Mouse (Mus musculus) heart, embryonic 16.5 days (tissue): Measurements from ENCODE around the gene Eps8l3. TPM values are rescaled to one million over a fixed set of nuclear protein-coding genes. Genes with fewer than 3 reads are reported as not detected.
"Not testable (repeated sequence)": the region's sequence is repeated elsewhere in the genome, so short reads cannot be mapped to it uniquely, and the experiment has no call there.

ENCODE experiments used
- ATAC-seq: fragments of 200-750 bp; cut with Nextera tagmentation; replicated peaks from 2 replicates; pipeline ENCODE4 v1.8.0; 2017; ENCODE audit warnings: moderate number of reproducible peaks; ENCODE audit not compliant: insufficient read depth, low FRiP score; ENCODE audit errors: extremely low read depth
- H3K27ac ChIP-seq: fragments of 300-500 bp; sonication (generic); 2 replicates; pipeline ENCODE4 v1.5.1; 2014; ENCODE audit warnings: mild to moderate bottlenecking, low read length, control low read depth, moderate library complexity
- H3K27me3 ChIP-seq: fragments of 300-500 bp; sonication (generic); 2 replicates; pipeline ENCODE4 v1.6.1; 2014; ENCODE audit warnings: low read length, mixed read lengths; ENCODE audit not compliant: control insufficient read depth, insufficient read depth
- H3K36me3 ChIP-seq: fragments of 300-500 bp; sonication (generic); 2 replicates; pipeline ENCODE4 v1.6.1; 2014; ENCODE audit not compliant: control insufficient read depth, insufficient read depth
- H3K4me1 ChIP-seq: fragments of 300-500 bp; sonication (generic); 2 replicates; pipeline ENCODE4 v1.6.1; 2014; ENCODE audit warnings: low read length, mixed read lengths; ENCODE audit not compliant: control insufficient read depth, insufficient read depth
- H3K4me2 ChIP-seq: fragments of 300-500 bp; sonication (generic); 2 replicates; pipeline ENCODE4 v1.6.1; 2014; ENCODE audit warnings: low read depth, mild to moderate bottlenecking, control low read depth, low read length
- H3K4me3 ChIP-seq: fragments of 300-500 bp; sonication (generic); 2 replicates; pipeline ENCODE4 v1.5.1; 2014; ENCODE audit warnings: mild to moderate bottlenecking, control low read depth, low read length
- H3K9ac ChIP-seq: fragments of 300-500 bp; sonication (generic); 2 replicates; pipeline ENCODE4 v1.6.1; 2014; ENCODE audit warnings: low read length, control low read depth
- H3K9me3 ChIP-seq: fragments of 300-500 bp; sonication (generic); replicated peaks from 2 replicates; pipeline ENCODE4 v1.6.1; 2016; ENCODE audit warnings: low read length; ENCODE audit not compliant: control insufficient read depth
- WGBS: fragments of 180-500 bp; shearing (Covaris S2); extraction: QIAGEN DNeasy Blood & Tissue Kit; methylation state at CpG from one replicate; pipeline ENCODE4 v1.1.7; 2014; 5-methylcytosine and 5-hydroxymethylcytosine counted together
- polyA plus RNA-seq: library from polyadenylated mRNA; unstranded; fragments of >200 nt; fragmentation: Nextera tagmentation; extraction: Ambion mirVana; gene quantifications from 2 replicates; pipeline ENCODE4 v1.2.1, GENCODE M21; 2015

Eps8l3 gene
- polyA plus RNA-seq, 1 experiment from 2014 or later: 0.64 TPM

DNA sequence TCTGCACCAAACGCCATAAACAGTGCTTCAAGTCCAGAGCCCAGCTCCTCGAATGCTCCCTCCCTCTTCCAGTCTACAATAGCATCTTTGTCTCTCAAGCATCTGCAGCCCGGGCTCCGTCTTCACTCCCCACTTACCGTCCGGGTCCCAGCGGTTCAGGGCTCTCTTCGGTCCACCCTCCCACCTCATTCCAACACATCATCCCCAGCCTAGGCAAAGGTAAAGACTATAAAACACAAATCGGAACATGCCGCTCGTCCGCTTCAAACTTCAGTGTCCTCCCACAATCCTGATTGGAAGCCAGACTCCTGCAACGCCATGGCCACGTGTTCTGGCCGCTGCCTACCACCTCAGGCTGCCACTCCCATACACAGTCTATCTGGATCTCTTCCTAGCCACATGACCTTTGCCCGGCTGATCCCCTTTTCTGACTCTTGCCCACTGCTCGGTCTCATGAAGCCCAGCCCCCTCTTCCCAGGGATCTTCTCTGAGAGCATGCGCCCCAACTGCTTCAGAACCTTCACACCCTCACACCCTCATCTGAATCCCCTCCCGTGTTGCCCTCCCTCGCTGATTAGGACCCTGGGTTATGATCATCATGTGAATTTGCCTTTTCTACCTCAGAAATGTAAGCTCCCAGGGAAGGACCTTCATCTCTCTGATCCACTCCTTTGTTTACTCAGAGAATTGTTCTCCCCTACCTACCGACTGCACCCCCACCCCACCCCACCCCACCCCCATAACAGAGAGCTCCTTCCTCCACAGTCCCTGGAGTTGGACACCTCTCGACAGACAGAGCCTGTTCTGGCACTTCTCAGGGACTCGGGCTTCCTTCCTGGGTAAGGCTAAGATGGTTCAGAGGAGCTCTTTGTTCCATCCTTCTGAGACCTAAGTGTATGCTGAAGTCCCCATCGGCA is 3.4 kb upstream of the Eps8l3 start:
- H3K4me3 ChIP-seq: no peak overlapping the region
- H3K4me1 ChIP-seq: no peaks in the 10 kb centered on the region
- no peaks in the 10 kb centered on the region for H3K9me3 ChIP-seq
- ATAC-seq: no peak
- H3K27ac ChIP-seq: no peak overlapping the region
- WGBS: 63% methylated on average over 24 of the region's 24 CpGs
- no peaks in the 10 kb centered on the region for H3K27me3 ChIP-seq
- H3K9ac ChIP-seq: no peak overlapping the region
- H3K36me3 ChIP-seq: no peaks in the 10 kb centered on the region
- peak overlapping the region; percentile 4; the same call in 1 of the 2 replicates for H3K4me2 ChIP-seq

DNA sequence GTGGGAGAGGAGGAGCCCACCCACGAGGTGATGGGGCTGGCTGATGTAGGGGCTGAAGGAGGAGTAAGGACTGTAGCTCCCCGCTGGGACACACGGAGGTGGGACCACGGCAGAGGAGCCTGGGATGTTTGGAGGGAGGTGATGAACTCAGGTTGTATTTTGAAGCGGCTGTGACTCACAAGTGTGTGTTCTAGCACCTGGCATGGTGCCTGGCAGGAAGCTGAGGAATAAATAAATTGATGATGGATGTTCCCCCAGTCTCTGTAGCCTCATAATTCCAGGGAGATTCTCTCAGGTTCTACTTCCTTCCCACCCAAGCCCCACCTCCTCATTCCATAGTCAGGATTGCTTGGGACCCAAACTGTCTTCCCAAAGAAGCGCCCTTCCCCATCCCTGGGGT is 1.8 kb upstream of the Eps8l3 start:
- 61% methylated on average over 6 of the region's 6 CpGs for WGBS
- ATAC-seq: no peak
- H3K9me3 ChIP-seq: no peaks in the 10 kb centered on the region
- no peaks in the 10 kb centered on the region for H3K4me1 ChIP-seq
- H3K27me3 ChIP-seq: no peaks in the 10 kb centered on the region
- H3K4me3 ChIP-seq: no peak overlapping the region
- H3K27ac ChIP-seq: no peak overlapping the region
- H3K36me3 ChIP-seq: no peaks in the 10 kb centered on the region
- H3K4me2 ChIP-seq: no peak overlapping the region
- H3K9ac ChIP-seq: no peak overlapping the region

DNA sequence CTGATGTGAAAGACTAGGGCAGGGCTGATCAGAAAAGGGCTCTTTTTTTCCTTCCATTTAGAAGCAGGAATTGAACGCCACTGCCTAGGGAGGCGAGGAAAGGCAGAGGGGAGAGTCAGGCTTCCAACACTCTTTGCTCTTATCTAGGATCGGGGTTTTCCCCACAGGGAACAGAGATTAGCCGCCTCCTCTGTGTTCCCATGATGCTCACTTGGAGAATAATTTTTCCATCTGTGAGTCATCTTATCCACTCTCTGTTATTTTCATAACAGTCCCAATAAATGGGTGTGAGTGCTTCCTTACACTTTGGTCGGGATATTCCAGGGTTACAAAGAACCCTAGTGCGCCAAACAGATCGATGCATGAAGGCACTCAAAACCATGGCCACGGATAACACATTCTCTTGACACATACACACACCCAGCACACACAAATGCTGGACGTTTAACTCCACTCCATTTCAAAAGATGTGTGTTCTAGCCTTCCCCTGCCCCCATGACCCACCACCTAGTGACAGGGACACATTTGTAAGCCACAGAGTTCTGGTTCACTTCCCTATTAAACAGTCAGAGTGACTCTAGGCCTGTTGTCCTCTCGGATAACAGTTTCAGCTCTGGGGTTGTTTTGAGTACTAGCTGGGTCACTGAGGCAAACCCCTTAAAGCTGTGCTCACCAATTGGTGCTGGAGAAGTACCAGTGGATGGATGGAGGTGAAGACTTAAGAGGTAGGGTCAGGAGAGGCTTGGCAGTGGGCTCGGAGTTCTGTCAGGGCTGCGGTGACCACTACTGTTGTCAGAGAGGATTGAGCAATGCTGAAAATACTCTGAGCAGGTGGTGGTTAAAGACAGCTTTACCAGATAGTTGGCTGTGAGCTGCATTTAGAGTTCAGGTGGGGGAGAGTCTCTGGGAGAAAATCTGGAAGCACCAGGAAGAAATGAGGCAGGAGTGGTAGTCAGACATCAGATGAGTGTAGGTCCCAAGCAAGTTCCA is 1.0 kb downstream of the Eps8l3 start:
- no peaks in the 10 kb centered on the region for H3K27me3 ChIP-seq
- no peak overlapping the region for H3K4me2 ChIP-seq
- no peak overlapping the region for H3K4me3 ChIP-seq
- H3K9me3 ChIP-seq: no peaks in the 10 kb centered on the region
- no peak overlapping the region for H3K27ac ChIP-seq
- no peaks in the 10 kb centered on the region for H3K4me1 ChIP-seq
- no peak for ATAC-seq
- no peaks in the 10 kb centered on the region for H3K36me3 ChIP-seq
- no peak overlapping the region for H3K9ac ChIP-seq
- whole genome bisulfite sequencing: 55% methylated on average over 12 of the region's 12 CpGs

DNA sequence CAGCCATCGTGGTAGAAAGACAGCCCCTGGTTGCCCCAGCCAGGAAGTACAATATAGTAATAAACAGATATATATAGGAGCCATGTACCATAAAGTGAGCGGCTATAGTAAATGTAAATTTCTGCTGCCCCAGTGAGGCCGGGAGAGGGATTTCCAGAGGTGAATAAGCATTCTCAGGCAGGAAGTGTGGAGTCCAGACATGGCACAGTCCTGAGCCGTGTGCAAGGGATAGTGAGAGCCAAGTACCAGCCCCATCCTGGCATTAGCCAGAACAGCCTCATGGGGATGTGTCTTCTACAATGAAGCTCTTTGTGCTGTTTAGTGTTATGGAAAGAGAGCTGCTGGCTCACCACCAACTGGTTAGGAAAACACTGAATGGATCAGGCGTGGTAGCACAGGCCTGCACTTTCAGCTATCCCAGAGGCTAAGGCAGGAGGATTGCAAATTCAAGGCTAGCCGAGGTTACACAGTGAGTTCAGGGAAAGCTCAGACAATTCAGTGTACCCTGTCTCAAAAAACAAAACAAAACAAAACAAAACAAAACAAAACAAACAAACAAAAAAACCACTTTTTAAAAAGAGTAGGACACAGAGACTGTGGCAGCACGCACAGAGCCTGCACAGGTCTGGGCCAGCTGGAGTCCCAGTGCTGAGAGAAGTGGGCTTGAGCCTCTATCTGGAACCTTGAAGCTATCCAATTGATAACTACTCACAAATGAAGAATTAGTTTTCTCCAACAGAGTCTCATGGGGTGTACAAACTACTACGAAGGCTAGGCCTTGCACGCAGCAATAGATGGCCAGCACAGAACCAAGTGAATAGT is 10.9 kb downstream of the Eps8l3 start:
- no peaks in the 10 kb centered on the region for H3K36me3 ChIP-seq
- H3K27me3 ChIP-seq: no peaks in the 10 kb centered on the region
- H3K4me3 ChIP-seq: no peak overlapping the region
- H3K27ac ChIP-seq: no peak overlapping the region; the same call in 1 of the 2 replicates
- no peaks in the 10 kb centered on the region for H3K9me3 ChIP-seq
- H3K4me2 ChIP-seq: no peak overlapping the region
- H3K4me1 ChIP-seq: no peaks in the 10 kb centered on the region
- ATAC-seq: peak; percentile 23; the same call in 1 of the 2 replicates
- WGBS: 76% methylated on average over 9 of the region's 9 CpGs
- H3K9ac ChIP-seq: no peak overlapping the region

DNA sequence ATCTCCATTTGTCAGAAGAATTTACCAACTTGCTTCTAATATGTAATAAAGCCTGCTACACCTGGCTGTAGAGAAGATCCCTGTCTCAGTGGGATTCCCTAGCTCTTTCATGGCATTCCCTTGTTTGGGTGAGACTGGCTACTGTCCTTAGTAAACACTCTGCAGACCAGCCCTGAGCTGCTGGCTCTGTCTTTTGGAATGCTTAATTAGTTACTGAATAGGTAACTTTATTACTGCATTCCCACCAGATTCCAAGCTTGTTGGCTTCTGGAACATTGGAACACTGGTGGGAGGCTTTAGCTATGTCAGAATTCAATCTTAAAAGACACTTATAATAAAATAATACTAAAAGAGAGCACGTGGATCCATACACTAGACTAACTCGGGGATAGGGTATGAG is 12.2 kb downstream of the Eps8l3 start:
- not testable (repeated sequence) for H3K27ac ChIP-seq, H3K36me3 ChIP-seq, H3K9me3 ChIP-seq, H3K27me3 ChIP-seq, H3K4me3 ChIP-seq, H3K9ac ChIP-seq, H3K4me1 ChIP-seq, ATAC-seq, H3K4me2 ChIP-seq
- WGBS: 60% methylated on average over 2 of the region's 2 CpGs

DNA sequence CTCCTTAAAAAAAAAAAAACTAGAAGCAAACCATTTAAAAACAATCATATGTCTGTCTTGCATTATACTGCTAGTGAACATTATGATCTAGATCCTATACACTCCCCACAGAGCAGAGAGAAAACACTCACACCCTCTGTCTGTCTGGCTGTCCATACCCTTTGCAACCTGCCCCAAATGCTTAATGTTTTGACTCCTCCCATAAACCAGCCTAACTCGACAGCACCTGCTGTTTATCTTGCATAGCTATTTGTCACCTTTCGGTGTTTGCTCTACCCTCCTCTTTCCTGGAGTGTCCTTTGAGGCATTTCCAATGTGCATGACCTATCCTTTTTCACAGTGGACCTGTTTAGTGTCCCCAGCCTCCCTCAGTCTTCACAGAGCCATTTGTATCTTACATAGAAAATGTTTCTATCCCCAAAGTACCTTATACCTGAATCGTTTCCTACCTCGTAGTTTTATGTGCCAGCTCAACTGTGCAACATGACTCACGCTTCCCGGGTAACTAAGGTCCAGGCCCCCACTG is 18.2 kb downstream of the Eps8l3 start:
- Histone ChIP-seq H3K27me3 (no peaks in the 10 kb centered on the region), H3K9ac (peak overlapping the region; percentile 90), H3K4me1 (peaks cover 9% of the 10 kb centered on the region), H3K9me3 (no peaks in the 10 kb centered on the region), H3K4me2 (peak overlapping the region; percentile 93), H3K27ac (no peak overlapping the region; the same call in 1 of the 2 replicates), H3K36me3 (no peaks in the 10 kb centered on the region), H3K4me3 (peak overlapping the region; percentile 88)
- 0 out of 2 replicates have a peak, but pooled peaks have one; percentile 12 for ATAC-seq
- 10% methylated on average over 6 of the region's 6 CpGs for WGBS

DNA sequence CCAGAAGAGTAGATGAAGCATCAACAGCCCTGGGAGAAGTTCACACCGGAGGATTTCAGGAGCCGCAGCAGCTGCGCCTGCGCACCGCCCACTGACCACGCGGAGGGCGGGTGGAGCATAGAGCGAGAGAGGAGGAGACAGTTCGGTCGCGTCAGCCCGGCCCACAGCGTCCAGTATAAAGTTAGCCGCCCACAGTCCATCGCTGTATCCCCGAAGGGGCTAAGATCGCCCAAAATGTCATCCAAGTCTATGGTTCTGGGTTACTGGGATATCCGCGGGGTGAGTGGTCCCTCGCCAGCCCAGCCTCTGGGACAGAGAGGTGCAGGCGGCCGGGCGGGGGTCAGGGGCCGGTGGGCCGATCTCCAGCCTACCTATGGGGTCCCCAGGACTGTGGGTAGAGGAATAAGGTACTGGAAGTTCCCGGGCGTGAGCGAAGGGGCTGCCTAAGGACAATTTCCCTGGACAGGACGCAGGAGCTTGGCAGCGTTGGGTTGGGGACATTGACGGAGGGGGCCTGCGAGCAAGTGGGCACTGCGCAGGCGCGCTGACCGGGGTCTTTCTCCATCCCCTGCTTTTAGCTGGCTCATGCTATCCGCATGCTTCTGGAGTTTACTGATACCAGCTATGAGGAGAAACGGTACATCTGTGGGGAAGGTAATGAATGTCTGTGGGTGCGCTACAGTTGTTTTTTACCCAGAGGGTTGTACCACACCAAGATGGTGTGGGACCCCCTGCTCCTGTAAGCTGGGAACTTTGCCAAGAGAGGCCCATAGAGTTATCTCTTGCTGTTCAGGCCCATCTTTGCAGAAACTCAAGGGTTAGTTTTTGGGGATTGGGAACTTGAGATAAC is 18.9 kb downstream of the Eps8l3 start, which contains the start of gene Gstm5:
Gene Gstm5, plus strand, starts transcription at position 102 of the 850 bp plus-strand sequence.
- Histone ChIP-seq H3K36me3 (no peaks in the 10 kb centered on the region), H3K27ac (peak within 1 kb of the TSS; percentile 84), H3K9ac (peak within 1 kb of the TSS; percentile 90), H3K4me2 (peak within 1 kb of the TSS; percentile 93), H3K4me3 (peak within 1 kb of the TSS; percentile 88), H3K27me3 (no peaks in the 10 kb centered on the region), H3K4me1 (peaks cover 11% of the 10 kb centered on the region), H3K9me3 (no peaks in the 10 kb centered on the region)
- ATAC-seq: peak; percentile 95
- 9% methylated on average over 40 of the region's 40 CpGs for WGBS
